Mouse (Mus musculus) mature B cell (primary cell): ENCODE results near the gene Zranb3.
"Not testable (repeated sequence)": the region's sequence is repeated elsewhere in the genome, so short reads cannot be mapped to it uniquely, and the experiment has no call there.

ENCODE experiments used
- in situ Hi-C: fragments of 300-500 bp; cut with MboI; formaldehyde crosslinking; loops from 2 replicates; pipeline ENCODE4 v1.14.3; 2019

Zranb3 gene

GRCm38 (mm10) chr1:127989876-127990731 lies 112.7 kb downstream of the Zranb3 start:
- in situ Hi-C loops: no loop called here

- in situ Hi-C loops: no loop called here
Observed at GRCm38 (mm10) chr1:127989387-127989786, 113.5 kb downstream of the Zranb3 start.

GRCm38 (mm10) chr1:127988246-127988645 lies 114.6 kb downstream of the Zranb3 start:
- in situ Hi-C loops: no loop called here

- in situ Hi-C loops: no loop called here
Observed at GRCm38 (mm10) chr1:127985391-127985790, 117.5 kb downstream of the Zranb3 start.

- in situ Hi-C loops: no loop called here
Observed at GRCm38 (mm10) chr1:127983274-127983993, 119.4 kb downstream of the Zranb3 start.

- in situ Hi-C loops: no loop called here
Observed at GRCm38 (mm10) chr1:127982268-127982667, 120.6 kb downstream of the Zranb3 start.

- in situ Hi-C loops: no loop called here
Observed at GRCm38 (mm10) chr1:127980911-127981559, 121.8 kb downstream of the Zranb3 start.

- in situ Hi-C loops: no loop called here
Observed at GRCm38 (mm10) chr1:127978125-127978524, 124.7 kb downstream of the Zranb3 start.

GRCm38 (mm10) chr1:127976106-127976505 lies 126.7 kb downstream of the Zranb3 start:
- in situ Hi-C loops: no loop called here

- in situ Hi-C loops: no loop called here
Observed at GRCm38 (mm10) chr1:127975676-127976075, 127.2 kb downstream of the Zranb3 start.

- in situ Hi-C loops: no loop called here
Observed at GRCm38 (mm10) chr1:127974082-127974481, 128.8 kb downstream of the Zranb3 start.

- in situ Hi-C loops: no loop called here
Observed at GRCm38 (mm10) chr1:127970870-127971269, 132.0 kb downstream of the Zranb3 start.

GRCm38 (mm10) chr1:127963326-127963725 lies 139.5 kb downstream of the Zranb3 start:
- in situ Hi-C loops: no loop called here

- in situ Hi-C loops: no loop called here
Observed at GRCm38 (mm10) chr1:127961140-127961539, 141.7 kb downstream of the Zranb3 start.

GRCm38 (mm10) chr1:127959312-127959718 lies 143.5 kb downstream of the Zranb3 start:
- in situ Hi-C loops: no loop called here

- in situ Hi-C loops: no loop called here
Observed at GRCm38 (mm10) chr1:127958801-127959200, 144.0 kb downstream of the Zranb3 start.

GRCm38 (mm10) chr1:127956524-127956923 lies 146.3 kb downstream of the Zranb3 start:
- in situ Hi-C loops: no loop called here

- in situ Hi-C loops: no loop called here
Observed at GRCm38 (mm10) chr1:127954800-127955199, 148.0 kb downstream of the Zranb3 start.

- in situ Hi-C loops: not testable (repeated sequence)
Observed at GRCm38 (mm10) chr1:127954198-127954597, 148.6 kb downstream of the Zranb3 start.

GRCm38 (mm10) chr1:127952276-127952675 lies 150.6 kb downstream of the Zranb3 start:
- in situ Hi-C loops: no loop called here

GRCm38 (mm10) chr1:127948748-127949147 lies 154.1 kb downstream of the Zranb3 start:
- in situ Hi-C loops: no loop called here

- in situ Hi-C loops: no loop called here
Observed at GRCm38 (mm10) chr1:127946615-127947249, 156.1 kb downstream of the Zranb3 start.
